Mouse (Mus musculus) hindbrain, embryonic 11.5 days (tissue): ENCODE data around the gene Edem3. TPM values are rescaled to one million over a fixed set of nuclear protein-coding genes. Genes with fewer than 3 reads are reported as not detected.

Experiments
- ATAC-seq: fragments of 200-750 bp; cut with Nextera tagmentation; 2 replicates; pipeline ENCODE4 v1.8.0; 2017; ENCODE audit warnings: mild to moderate bottlenecking, moderate TSS enrichment, moderate library complexity; ENCODE audit not compliant: low FRiP score
- DNase-seq: peaks from one replicate; pipeline ENCODE4 v3.0.0-alpha.2; 2015; ENCODE audit warnings: low spot score
- H3K27ac ChIP-seq: fragments of 300-500 bp; sonication (generic); 2 replicates; pipeline ENCODE4 v1.5.1; 2014; ENCODE audit warnings: mild to moderate bottlenecking, low read depth, low read length
- H3K27me3 ChIP-seq: fragments of 300-500 bp; sonication (generic); 2 replicates; pipeline ENCODE4 v1.6.1; 2014; ENCODE audit warnings: mild to moderate bottlenecking, low read length, moderate library complexity, mixed read lengths; ENCODE audit not compliant: control insufficient read depth, insufficient read depth
- H3K36me3 ChIP-seq: fragments of 300-500 bp; sonication (generic); 2 replicates; pipeline ENCODE4 v1.6.1; 2014; ENCODE audit warnings: mild to moderate bottlenecking, low read length, moderate library complexity, mixed read lengths; ENCODE audit not compliant: control insufficient read depth, insufficient read depth
- H3K4me1 ChIP-seq: fragments of 300-500 bp; sonication (generic); replicated peaks from 2 replicates; pipeline ENCODE4 v1.6.1; 2014; ENCODE audit warnings: low read length, mixed read lengths; ENCODE audit not compliant: control insufficient read depth, insufficient read depth
- H3K4me2 ChIP-seq: fragments of 300-500 bp; sonication (generic); replicated peaks from 2 replicates; pipeline ENCODE4 v1.6.1; 2014; ENCODE audit warnings: mild to moderate bottlenecking, low read depth, low read length
- H3K4me3 ChIP-seq: fragments of 300-500 bp; sonication (generic); 2 replicates; pipeline ENCODE4 v1.5.1; 2014; ENCODE audit warnings: low read depth, low read length
- H3K9ac ChIP-seq: fragments of 300-500 bp; sonication (generic); 2 replicates; pipeline ENCODE4 v1.6.1; 2014; ENCODE audit warnings: low read depth, low read length
- H3K9me3 ChIP-seq: fragments of 300-500 bp; sonication (generic); 2 replicates; pipeline ENCODE4 v1.6.1; 2016; ENCODE audit warnings: low read length; ENCODE audit not compliant: control insufficient read depth
- WGBS: fragments of 180-500 bp; shearing (Covaris S2); extraction: QIAGEN DNeasy Blood & Tissue Kit; methylation state at CpG from one replicate; pipeline ENCODE4 v1.1.7; 2014; 5-methylcytosine and 5-hydroxymethylcytosine counted together
- polyA plus RNA-seq: library from polyadenylated mRNA; unstranded; fragments of >200 nt; fragmentation: Nextera tagmentation; extraction: Ambion mirVana; gene quantifications from 2 replicates; pipeline ENCODE4 v1.2.1, GENCODE M21; 2014

The Edem3 gene
- polyA plus RNA-seq, 1 experiment from 2014 or later = 21.2 TPM

- H3K4me2 ChIP-seq = no peak overlapping the region
- H3K27ac ChIP-seq = no peak overlapping the region
- DNase-seq (no peak), ATAC-seq (no peak)
- no peaks in the 10 kb centered on the region for H3K9me3 ChIP-seq
- WGBS = 79% methylated on average over 17 of the region's 17 CpGs
- H3K9ac ChIP-seq = no peak overlapping the region
- no peaks in the 10 kb centered on the region for H3K4me1 ChIP-seq
- H3K4me3 ChIP-seq = no peak overlapping the region
- H3K27me3 ChIP-seq = no peaks in the 10 kb centered on the region
- H3K36me3 ChIP-seq = no peaks in the 10 kb centered on the region
Measured at GRCm38 (mm10) chr1:151845252-151845832, 90.2 kb downstream of the Edem3 start.

- no peak overlapping the region for H3K4me3 ChIP-seq
- no peak overlapping the region for H3K4me2 ChIP-seq
- H3K36me3 ChIP-seq = no peaks in the 10 kb centered on the region
- H3K4me1 ChIP-seq = no peaks in the 10 kb centered on the region
- no peaks in the 10 kb centered on the region for H3K27me3 ChIP-seq
- 63% methylated on average over 19 of the region's 19 CpGs for WGBS
- no peak for DNase-seq
- ATAC-seq = no peak
- H3K9me3 ChIP-seq = no peaks in the 10 kb centered on the region
- no peak overlapping the region for H3K27ac ChIP-seq
- no peak overlapping the region for H3K9ac ChIP-seq
Measured at GRCm38 (mm10) chr1:151845926-151846782, 91.0 kb downstream of the Edem3 start.

DNA sequence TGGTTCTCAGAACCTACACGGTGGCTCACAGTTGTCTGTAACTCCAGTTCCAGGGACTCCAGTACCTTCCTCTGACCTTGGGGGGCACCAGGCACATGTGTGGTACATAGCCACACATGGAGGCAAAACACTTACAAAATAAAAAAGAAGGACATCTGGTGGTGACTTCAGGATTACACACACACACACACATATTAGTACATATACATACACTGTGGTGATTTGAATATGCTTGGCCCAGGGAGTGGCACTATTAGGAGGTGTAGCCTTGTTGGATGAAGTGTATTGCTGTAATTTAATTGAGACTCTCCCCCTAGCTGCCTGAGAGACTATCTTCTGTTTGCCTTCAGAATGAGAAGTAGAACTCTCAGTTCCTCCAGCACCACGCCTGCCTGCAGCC lies 93.1 kb downstream of the Edem3 start:
- Histone ChIP-seq H3K4me1 (no peaks in the 10 kb centered on the region), H3K9ac (no peak overlapping the region), H3K27me3 (no peaks in the 10 kb centered on the region), H3K9me3 (no peaks in the 10 kb centered on the region), H3K4me3 (no peak overlapping the region), H3K4me2 (no peak overlapping the region), H3K27ac (no peak overlapping the region), H3K36me3 (no peaks in the 10 kb centered on the region)
- DNase-seq (no peak), ATAC-seq (no peak)
- WGBS = 90% methylated on average over 2 of the region's 2 CpGs

DNA sequence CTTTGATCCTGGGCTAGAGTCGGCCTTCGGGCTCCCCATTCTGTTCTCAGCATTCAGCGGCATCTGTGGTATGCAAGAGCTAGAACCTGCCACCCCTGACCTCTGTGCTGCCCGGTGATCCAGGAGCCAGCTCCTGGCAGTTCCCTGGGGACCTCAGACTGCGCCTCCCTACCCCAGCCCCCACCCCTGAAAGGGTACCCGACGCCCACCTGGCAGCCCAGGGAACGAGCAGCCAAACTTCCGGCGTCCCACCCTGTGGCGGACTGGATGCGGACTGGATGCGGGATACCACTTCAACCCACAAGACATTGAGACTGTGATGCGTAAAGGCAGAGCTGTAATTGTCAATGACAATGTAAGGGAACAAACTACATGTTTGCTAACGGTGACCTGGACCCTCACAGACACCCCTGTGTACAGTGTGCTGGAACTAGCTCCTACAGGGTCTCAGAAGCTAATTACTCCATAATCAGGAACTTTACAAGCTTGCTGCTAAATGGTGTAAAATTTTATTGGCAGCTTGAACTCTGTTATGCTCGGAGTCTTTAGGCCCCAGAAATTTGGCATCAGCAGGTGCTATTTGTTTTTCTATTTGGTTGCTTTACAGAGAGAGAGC lies 94.9 kb downstream of the Edem3 start:
- no peak overlapping the region for H3K9ac ChIP-seq
- WGBS = 77% methylated on average over 16 of the region's 16 CpGs
- no peaks in the 10 kb centered on the region for H3K9me3 ChIP-seq
- H3K4me1 ChIP-seq = no peaks in the 10 kb centered on the region
- ATAC-seq = no peak
- H3K4me3 ChIP-seq = no peak overlapping the region
- DNase-seq = no peak
- no peaks in the 10 kb centered on the region for H3K36me3 ChIP-seq
- H3K27ac ChIP-seq = no peak overlapping the region
- H3K27me3 ChIP-seq = no peaks in the 10 kb centered on the region
- no peak overlapping the region for H3K4me2 ChIP-seq

- Histone ChIP-seq H3K27me3 (no peaks in the 10 kb centered on the region), H3K36me3 (no peaks in the 10 kb centered on the region), H3K27ac (no peak overlapping the region), H3K4me3 (no peak overlapping the region), H3K9ac (no peak overlapping the region), H3K4me1 (no peaks in the 10 kb centered on the region), H3K4me2 (no peak overlapping the region), H3K9me3 (no peaks in the 10 kb centered on the region)
- ATAC-seq = no peak
- 82% methylated on average over 20 of the region's 20 CpGs for WGBS
- DNase-seq = no peak
Measured at GRCm38 (mm10) chr1:151851051-151851848, 96.1 kb downstream of the Edem3 start.

DNA sequence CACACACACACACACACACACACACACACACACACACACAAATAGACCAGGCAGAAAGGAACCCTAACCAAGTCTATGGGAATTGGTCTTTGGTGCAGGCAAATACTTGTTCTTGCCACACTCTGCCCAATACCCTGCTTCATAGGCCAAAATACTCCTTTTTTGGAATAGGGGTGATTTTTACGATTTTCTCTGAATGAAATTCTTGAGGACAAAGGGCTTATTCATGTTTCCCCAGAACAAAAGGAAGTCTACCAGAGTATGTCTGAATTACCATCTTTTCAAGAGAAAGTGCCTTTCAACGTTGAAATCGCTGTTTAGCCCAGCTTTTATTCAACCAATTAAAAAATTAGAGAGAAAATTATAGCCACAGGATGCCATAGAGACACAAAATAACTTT lies 96.8 kb downstream of the Edem3 start:
- WGBS = 42% methylated on average over 3 of the region's 3 CpGs
- H3K27ac ChIP-seq = no peak overlapping the region
- ATAC-seq = no peak
- H3K9ac ChIP-seq = no peak overlapping the region
- H3K4me3 ChIP-seq = no peak overlapping the region
- H3K36me3 ChIP-seq = no peaks in the 10 kb centered on the region
- no peaks in the 10 kb centered on the region for H3K4me1 ChIP-seq
- H3K27me3 ChIP-seq = no peaks in the 10 kb centered on the region
- H3K9me3 ChIP-seq = no peaks in the 10 kb centered on the region
- no peak for DNase-seq
- no peak overlapping the region for H3K4me2 ChIP-seq

DNA sequence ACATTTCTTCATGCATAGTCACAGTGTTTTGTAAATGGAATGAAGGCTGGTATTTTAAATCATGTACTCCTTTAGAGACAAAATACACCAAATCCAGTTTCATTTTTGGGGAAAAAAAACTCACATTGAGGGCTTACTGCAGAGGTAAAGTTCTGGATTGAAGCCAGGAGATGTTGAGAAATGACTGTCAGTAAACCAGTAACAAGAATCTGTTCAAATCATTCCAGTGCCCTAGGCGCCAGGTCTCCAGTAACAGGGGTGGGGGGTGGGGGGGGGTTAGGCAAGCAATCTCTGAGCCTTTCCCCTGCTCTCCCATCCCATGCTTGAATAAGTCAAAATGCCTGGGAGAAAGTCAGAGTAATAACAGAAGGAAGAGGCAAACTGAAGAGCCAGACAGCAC lies 100.4 kb downstream of the Edem3 start:
- Histone ChIP-seq H3K9ac (no peak overlapping the region), H3K36me3 (no peaks in the 10 kb centered on the region), H3K4me1 (no peaks in the 10 kb centered on the region), H3K4me2 (no peak overlapping the region), H3K27me3 (no peaks in the 10 kb centered on the region), H3K4me3 (no peak overlapping the region), H3K9me3 (no peaks in the 10 kb centered on the region), H3K27ac (no peak overlapping the region)
- DNase-seq (no peak), ATAC-seq (no peak)
- 72% methylated on average over 1 of the region's 1 CpGs for WGBS

GRCm38 (mm10) chr1:151858474-151858873 lies 103.3 kb downstream of the Edem3 start:
- H3K9ac ChIP-seq = no peak overlapping the region
- WGBS = 97% methylated on average over 1 of the region's 1 CpGs
- DNase-seq (no peak), ATAC-seq (no peak)
- H3K4me3 ChIP-seq = no peak overlapping the region
- H3K9me3 ChIP-seq = no peaks in the 10 kb centered on the region
- H3K4me2 ChIP-seq = no peak overlapping the region
- H3K36me3 ChIP-seq = no peaks in the 10 kb centered on the region
- H3K4me1 ChIP-seq = no peaks in the 10 kb centered on the region
- no peak overlapping the region for H3K27ac ChIP-seq
- H3K27me3 ChIP-seq = no peaks in the 10 kb centered on the region
